Mouse (Mus musculus) c-Kit-positive CD71-positive TER-119-negative erythroid progenitor cells, embryonic 14.5 days (primary cell): Measurements from ENCODE around the gene Rbm38.

Experiments
- DNase-seq: peaks from one replicate; pipeline ENCODE4 v3.0.0-alpha.2; 2013; ENCODE audit warnings: low read depth

Rbm38 gene

DNA sequence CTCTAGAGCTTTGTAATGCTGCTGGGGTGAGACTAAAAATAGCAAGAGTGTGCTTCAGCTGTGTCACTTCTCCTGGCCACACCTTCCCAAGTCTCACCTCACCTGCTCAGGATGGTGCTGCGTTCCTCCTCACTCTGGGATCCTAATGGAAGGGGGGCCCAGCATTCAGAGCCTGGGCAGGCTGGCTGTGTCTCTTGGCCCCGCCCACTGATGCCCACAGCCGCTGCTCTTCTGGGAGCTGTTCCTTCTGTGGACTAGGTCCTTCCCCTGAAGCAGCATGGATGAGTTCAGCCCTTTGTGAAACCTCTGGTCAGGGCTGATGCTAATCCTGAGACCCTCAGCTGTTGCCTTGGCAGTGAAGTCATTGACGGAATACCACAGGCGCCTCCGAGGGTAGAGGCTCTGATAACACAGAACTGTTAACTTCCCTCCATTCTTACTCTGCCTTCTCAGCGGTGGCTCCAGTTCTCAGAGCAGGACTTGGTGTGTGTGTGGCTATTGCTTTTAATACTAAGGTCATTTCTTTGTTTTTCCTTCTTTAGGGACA is 5.5 kb upstream of the Rbm38 start:
- no peak for DNase-seq

DNA sequence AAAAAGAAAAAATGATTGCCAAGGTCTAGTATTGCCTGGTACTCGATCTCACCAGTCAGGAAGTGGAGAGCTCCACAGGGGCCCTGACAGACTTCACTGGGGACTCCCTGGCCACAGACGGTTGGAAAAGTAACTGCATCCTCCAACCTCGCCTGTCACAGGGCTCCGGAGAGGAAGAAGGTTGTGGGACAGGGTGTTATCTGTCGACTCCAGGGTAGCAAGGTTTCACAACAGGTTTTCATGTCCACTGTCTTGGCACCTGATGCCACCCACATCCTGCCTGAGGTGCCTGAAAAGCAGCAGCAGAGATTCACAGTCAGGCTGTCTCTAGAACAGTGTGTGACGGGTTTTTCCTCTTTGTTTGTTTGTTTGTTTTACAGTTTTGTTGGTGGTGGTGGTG is 2.4 kb upstream of the Rbm38 start:
- DNase-seq = no peak

DNA sequence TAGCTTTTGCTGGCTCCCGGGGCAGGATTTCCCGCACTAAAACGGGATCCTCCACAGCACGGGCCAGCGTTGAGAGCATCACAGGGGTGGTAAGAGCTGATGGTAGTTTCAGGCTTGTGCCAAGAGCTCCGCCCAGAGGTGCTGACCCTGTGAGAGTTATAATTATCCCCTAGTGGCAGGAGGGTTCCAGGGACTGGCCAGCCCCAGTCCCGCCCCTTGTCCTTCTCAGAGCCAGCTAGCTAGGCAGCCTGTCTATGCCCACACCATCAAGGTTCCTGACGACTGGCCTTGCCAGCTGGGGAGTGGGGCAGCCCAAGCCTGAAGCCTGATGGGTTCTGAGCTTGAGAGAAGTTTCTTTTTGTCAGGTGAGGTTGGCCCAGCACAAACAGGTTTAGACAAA is 1.7 kb upstream of the Rbm38 start:
- DNase-seq = no peak

DNA sequence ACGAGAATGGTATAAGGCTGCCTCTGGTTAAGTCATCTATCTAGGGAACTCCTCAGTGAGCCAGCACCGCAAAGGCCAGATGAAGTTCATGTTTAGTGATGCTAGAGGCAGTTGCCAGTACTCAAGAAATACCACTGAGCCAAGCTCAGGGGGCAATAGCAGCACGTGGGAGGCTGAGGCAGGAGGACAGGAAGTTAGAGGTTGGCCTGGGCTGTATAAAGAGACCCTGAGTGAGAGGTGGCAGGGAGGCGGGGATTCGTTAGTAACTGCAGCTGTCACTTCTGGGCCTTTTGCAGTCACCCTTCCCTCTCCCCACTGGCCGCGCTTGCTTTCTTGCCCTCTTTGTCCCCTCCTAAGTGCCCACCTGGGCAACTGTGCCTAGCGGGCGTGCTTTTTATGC is 976 bp upstream of the Rbm38 start:
- DNase-seq = no peak

GRCm38 (mm10) chr2:173019790-173020189 is 508 bp upstream of the Rbm38 start:
- DNase-seq = peak; percentile 82

GRCm38 (mm10) chr2:173021633-173022055 is 1.3 kb downstream of the Rbm38 start:
- DNase-seq = peak; percentile 83

DNA sequence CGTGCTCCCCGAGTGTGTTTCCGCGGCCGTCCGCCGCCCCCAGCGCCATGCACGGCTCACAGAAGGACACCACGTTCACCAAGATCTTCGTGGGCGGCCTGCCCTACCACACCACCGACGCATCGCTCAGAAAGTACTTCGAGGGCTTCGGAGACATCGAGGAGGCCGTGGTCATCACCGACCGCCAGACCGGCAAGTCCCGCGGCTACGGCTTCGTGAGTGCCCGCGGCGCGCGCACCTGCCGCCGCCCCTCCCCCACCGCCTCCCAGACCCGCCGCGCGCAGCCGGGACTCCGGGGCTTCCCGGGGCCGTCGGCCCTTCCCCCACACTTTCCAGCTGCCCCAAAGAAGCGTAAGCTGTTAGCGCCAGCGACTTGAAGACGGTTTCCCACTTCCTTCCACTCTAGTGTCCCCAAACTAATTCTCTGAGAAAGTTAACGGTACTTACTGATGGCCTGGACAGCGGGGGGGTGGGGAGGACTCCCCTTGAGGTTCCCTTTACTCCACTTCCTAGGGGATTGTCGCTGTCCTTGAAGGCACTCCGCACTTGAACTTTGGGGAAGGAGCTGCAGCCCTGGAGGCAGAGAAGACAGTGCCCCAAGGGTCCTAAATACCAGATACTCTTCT is 1.9 kb downstream of the Rbm38 start:
- DNase-seq = no peak

GRCm38 (mm10) chr2:173022813-173023212 is 2.5 kb downstream of the Rbm38 start:
- no peak for DNase-seq

GRCm38 (mm10) chr2:173023371-173023851 is 3.1 kb downstream of the Rbm38 start:
- no peak for DNase-seq

- no peak for DNase-seq
Measured at GRCm38 (mm10) chr2:173023966-173024365, 3.7 kb downstream of the Rbm38 start.

DNA sequence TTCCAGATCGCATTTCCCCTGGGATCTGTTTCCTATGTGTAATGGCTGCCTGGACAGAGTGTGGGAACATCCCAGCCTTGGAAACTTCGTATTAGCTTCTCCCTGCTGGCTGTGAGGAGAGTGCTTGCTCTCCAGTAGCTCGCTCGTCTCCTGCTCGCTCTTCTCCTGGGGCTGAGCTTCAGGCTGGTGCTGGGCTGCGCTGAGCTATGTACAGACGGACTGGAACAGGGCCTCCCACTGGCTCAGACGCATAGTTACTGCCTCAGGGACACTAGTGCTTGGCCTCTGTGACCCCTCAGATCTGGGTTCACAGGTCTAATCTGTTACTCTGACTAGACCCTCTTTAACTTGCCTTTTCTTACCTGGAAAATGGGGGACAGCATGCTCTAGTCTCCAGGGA is 4.1 kb downstream of the Rbm38 start:
- no peak for DNase-seq

DNA sequence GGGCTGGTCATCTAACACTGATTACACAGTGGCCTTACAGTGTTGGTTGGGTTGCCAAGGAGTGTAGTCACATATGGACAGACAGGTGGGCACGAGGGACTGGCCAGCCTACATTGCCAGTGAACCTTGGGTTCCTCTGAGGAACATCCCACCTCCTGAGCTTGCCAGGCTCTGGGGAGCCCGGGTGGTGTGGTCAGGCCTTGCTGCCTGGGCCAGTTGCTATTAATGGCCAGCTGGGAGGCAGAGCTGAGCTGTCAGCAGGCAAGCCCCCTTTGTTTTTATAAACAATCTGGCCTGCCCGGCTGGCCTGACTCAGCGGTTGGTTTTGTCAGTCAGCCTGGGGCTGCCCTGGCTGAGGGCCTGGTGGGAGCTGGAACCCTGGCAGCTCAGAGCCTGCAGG is 4.6 kb downstream of the Rbm38 start:
- DNase-seq = no peak

- DNase-seq = no peak
Measured at GRCm38 (mm10) chr2:173026286-173026685, 6.0 kb downstream of the Rbm38 start.

DNA sequence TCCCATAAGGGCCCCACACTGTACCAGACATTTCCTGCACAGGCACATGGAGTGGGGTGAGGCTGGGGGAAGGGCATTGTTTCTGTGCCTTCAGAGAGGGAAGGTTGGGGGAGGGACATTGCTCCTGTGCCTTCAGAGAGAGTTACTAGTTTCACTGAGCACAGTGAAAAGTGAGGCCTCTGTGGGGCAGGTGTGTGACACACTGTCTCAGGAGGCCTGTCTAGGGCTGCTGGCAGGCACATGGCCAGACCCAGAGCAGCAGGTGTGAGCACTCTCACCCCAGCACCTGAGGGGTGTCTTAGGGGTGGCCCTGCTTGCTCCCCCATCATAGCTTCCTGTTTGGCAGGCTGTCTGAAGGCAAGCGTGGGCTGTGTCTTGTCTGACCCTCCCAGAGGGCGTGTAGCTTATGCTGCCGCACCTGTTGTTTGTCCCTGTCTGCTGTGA is 6.4 kb downstream of the Rbm38 start:
- DNase-seq = no peak

DNA sequence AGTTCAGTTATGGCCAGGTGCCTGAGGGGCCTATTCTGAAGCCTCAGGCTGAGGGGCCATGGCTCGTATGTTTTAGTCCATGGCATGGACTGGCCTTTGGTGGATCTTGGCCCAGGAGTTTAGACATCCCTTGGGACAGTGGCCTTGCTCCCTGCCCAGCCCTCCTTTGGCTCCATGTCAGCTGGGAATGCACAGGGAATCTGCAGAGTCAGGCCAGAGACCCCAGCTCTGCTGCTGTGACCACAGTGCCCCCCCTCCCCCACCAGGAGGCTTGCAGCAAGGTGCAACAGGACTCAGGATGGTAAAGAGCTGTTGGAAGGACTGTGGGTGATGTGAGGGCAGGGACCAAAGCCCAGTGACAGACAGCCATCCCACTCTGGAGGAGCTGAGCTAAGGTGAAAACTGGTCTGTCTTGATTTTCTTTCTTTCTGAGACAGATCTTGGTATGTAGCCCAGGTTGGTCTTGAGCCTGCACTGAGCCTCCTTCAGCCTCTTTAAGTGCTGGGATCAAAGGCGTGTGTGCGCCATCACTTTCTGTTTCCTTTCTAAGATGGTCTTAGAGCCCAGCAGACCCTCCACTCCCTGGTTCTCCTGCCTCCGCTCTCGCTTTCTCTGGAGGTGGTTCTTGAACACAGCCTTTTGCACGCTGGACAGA is 7.0 kb downstream of the Rbm38 start:
- DNase-seq = no peak

- no peak for DNase-seq
Measured at GRCm38 (mm10) chr2:173027824-173028495, 7.7 kb downstream of the Rbm38 start.

GRCm38 (mm10) chr2:173028508-173029031 is 8.3 kb downstream of the Rbm38 start:
- DNase-seq = no peak

GRCm38 (mm10) chr2:173030591-173031338 is 10.5 kb downstream of the Rbm38 start:
- DNase-seq = no peak

DNA sequence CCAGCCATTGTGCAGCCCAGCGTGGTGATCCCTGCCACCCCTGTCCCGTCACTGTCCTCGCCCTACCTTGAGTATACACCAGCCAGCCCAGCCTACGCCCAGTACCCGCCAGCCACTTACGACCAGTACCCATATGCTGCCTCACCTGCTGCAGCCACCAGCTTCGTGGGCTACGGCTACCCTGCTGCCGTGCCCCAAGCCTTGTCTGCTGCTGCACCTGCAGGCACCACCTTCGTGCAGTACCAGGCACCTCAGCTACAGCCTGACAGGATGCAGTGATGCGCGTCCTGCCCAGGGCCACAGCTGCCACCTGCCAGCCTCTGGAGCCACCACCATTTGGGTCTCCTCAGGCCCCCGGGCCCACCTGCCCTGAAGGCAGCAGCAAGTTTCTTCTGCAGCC is 13.2 kb downstream of the Rbm38 start:
- no peak for DNase-seq

- peak; percentile 68 for DNase-seq
Measured at GRCm38 (mm10) chr2:173034998-173035397, 14.7 kb downstream of the Rbm38 start.

- no peak for DNase-seq
Measured at GRCm38 (mm10) chr2:173035653-173036052, 15.4 kb downstream of the Rbm38 start.

GRCm38 (mm10) chr2:173036055-173036454 is 15.8 kb downstream of the Rbm38 start:
- DNase-seq = no peak
